Mouse (Mus musculus): ENCODE measurements around the gene Pcbp3. TPM values are rescaled to one million over a fixed set of nuclear protein-coding genes. Genes with fewer than 3 reads are reported as not detected.

The Pcbp3 gene
- polyA plus RNA-seq, 1 experiment from 2014 or later = 51.1 TPM

GRCm38 (mm10) chr10:76733677-76734068 lies 228.0 kb downstream of the Pcbp3 start:
- peak overlapping the region; percentile 32 for H3K4me2 ChIP-seq
- 0 out of 2 replicates have a peak, but pooled peaks cover 5% of the 10 kb centered on the region for H3K27me3 ChIP-seq
- ATAC-seq (ENCODE audit: low FRiP score) = no peak
- no peak overlapping the region for H3K9ac ChIP-seq
- H3K36me3 ChIP-seq (replicated peaks) = no peaks in the 10 kb centered on the region
- H3K9me3 ChIP-seq = no peaks in the 10 kb centered on the region
- no peak overlapping the region for H3K4me3 ChIP-seq (replicated peaks)
- WGBS = 45% methylated on average over 3 of the region's 3 CpGs
- H3K27ac ChIP-seq = no peak overlapping the region
- peaks cover 12% of the 10 kb centered on the region for H3K4me1 ChIP-seq

- Histone ChIP-seq H3K4me2 (peak overlapping the region; percentile 32), H3K27me3 (0 out of 2 replicates have a peak, but pooled peaks cover 5% of the 10 kb centered on the region), H3K36me3 (replicated peaks) (no peaks in the 10 kb centered on the region), H3K4me3 (replicated peaks) (no peak overlapping the region), H3K9ac (no peak overlapping the region), H3K27ac (no peak overlapping the region), H3K4me1 (peaks cover 12% of the 10 kb centered on the region), H3K9me3 (no peaks in the 10 kb centered on the region)
- peak; percentile 33; the same call in 1 of the 2 replicates for ATAC-seq (ENCODE audit: low FRiP score)
- WGBS = 13% methylated on average over 17 of the region's 17 CpGs
Measured at GRCm38 (mm10) chr10:76732881-76733676, 228.6 kb downstream of the Pcbp3 start.

- no peak overlapping the region for H3K9ac ChIP-seq
- no peak for ATAC-seq (ENCODE audit: low FRiP score)
- no peaks in the 10 kb centered on the region for H3K36me3 ChIP-seq (replicated peaks)
- 0 out of 2 replicates have a peak, but pooled peaks cover 5% of the 10 kb centered on the region for H3K27me3 ChIP-seq
- H3K27ac ChIP-seq = peak overlapping the region; percentile 25; the same call in 1 of the 2 replicates
- no peak overlapping the region for H3K4me2 ChIP-seq
- H3K4me1 ChIP-seq = peaks cover 12% of the 10 kb centered on the region
- H3K9me3 ChIP-seq = no peaks in the 10 kb centered on the region
- WGBS = 69% methylated on average over 6 of the region's 6 CpGs
- H3K4me3 ChIP-seq (replicated peaks) = no peak overlapping the region
Measured at GRCm38 (mm10) chr10:76732391-76732790, 229.3 kb downstream of the Pcbp3 start.

- no peaks in the 10 kb centered on the region for H3K9me3 ChIP-seq
- ATAC-seq (ENCODE audit: low FRiP score) = no peak
- H3K9ac ChIP-seq = no peak overlapping the region
- no peak overlapping the region for H3K4me3 ChIP-seq (replicated peaks)
- H3K4me1 ChIP-seq = peaks cover 12% of the 10 kb centered on the region
- no peak overlapping the region for H3K27ac ChIP-seq
- 77% methylated on average over 20 of the region's 20 CpGs for WGBS
- no peaks in the 10 kb centered on the region for H3K36me3 ChIP-seq (replicated peaks)
- 0 out of 2 replicates have a peak, but pooled peaks cover 5% of the 10 kb centered on the region for H3K27me3 ChIP-seq
- H3K4me2 ChIP-seq = no peak overlapping the region
Measured at GRCm38 (mm10) chr10:76731621-76732239, 230.0 kb downstream of the Pcbp3 start.

- no peak overlapping the region for H3K4me3 ChIP-seq (replicated peaks)
- no peak overlapping the region for H3K27ac ChIP-seq
- no peak for ATAC-seq (ENCODE audit: low FRiP score)
- no peaks in the 10 kb centered on the region for H3K9me3 ChIP-seq
- no peak overlapping the region for H3K9ac ChIP-seq
- peaks cover 12% of the 10 kb centered on the region for H3K4me1 ChIP-seq
- 0 out of 2 replicates have a peak, but pooled peaks cover 5% of the 10 kb centered on the region for H3K27me3 ChIP-seq
- H3K4me2 ChIP-seq = no peak overlapping the region
- WGBS = 83% methylated on average over 19 of the region's 19 CpGs
- no peaks in the 10 kb centered on the region for H3K36me3 ChIP-seq (replicated peaks)
Measured at GRCm38 (mm10) chr10:76729631-76730620, 231.8 kb downstream of the Pcbp3 start.

- Histone ChIP-seq H3K4me2 (peak overlapping the region; percentile 2; the same call in 1 of the 2 replicates), H3K27ac (no peak overlapping the region), H3K9me3 (no peaks in the 10 kb centered on the region), H3K27me3 (0 out of 2 replicates have a peak, but pooled peaks cover 5% of the 10 kb centered on the region), H3K36me3 (replicated peaks) (no peaks in the 10 kb centered on the region), H3K9ac (no peak overlapping the region), H3K4me3 (replicated peaks) (no peak overlapping the region), H3K4me1 (peaks cover 7% of the 10 kb centered on the region)
- WGBS = 14% methylated on average over 11 of the region's 11 CpGs
- no peak for ATAC-seq (ENCODE audit: low FRiP score)
Measured at GRCm38 (mm10) chr10:76728369-76728768, 233.3 kb downstream of the Pcbp3 start.

GRCm38 (mm10) chr10:76727301-76727700 lies 234.4 kb downstream of the Pcbp3 start:
- H3K27ac ChIP-seq = no peak overlapping the region
- no peak overlapping the region for H3K4me2 ChIP-seq
- H3K4me1 ChIP-seq = no peaks in the 10 kb centered on the region; the same call in 1 of the 2 replicates
- no peak overlapping the region for H3K9ac ChIP-seq
- ATAC-seq (ENCODE audit: low FRiP score) = no peak
- no peaks in the 10 kb centered on the region for H3K9me3 ChIP-seq
- WGBS = 96% methylated on average over 7 of the region's 7 CpGs
- H3K4me3 ChIP-seq (replicated peaks) = no peak overlapping the region
- no peaks in the 10 kb centered on the region for H3K36me3 ChIP-seq (replicated peaks)
- 0 out of 2 replicates have a peak, but pooled peaks cover 2% of the 10 kb centered on the region for H3K27me3 ChIP-seq

GRCm38 (mm10) chr10:76726866-76727265 lies 234.8 kb downstream of the Pcbp3 start:
- ATAC-seq (ENCODE audit: low FRiP score) = no peak
- no peaks in the 10 kb centered on the region for H3K36me3 ChIP-seq (replicated peaks)
- H3K4me2 ChIP-seq = no peak overlapping the region
- WGBS = 91% methylated on average over 4 of the region's 4 CpGs
- no peak overlapping the region for H3K27ac ChIP-seq
- no peak overlapping the region for H3K4me3 ChIP-seq (replicated peaks)
- no peaks in the 10 kb centered on the region for H3K9me3 ChIP-seq
- H3K4me1 ChIP-seq = no peaks in the 10 kb centered on the region; the same call in 1 of the 2 replicates
- H3K27me3 ChIP-seq = no peaks in the 10 kb centered on the region
- H3K9ac ChIP-seq = no peak overlapping the region

GRCm38 (mm10) chr10:76725682-76726285 lies 235.9 kb downstream of the Pcbp3 start, which contains the start of gene Col6a1:
Gene Col6a1, minus strand, starts transcription at chr10:76726168.
- Histone ChIP-seq H3K36me3 (replicated peaks) (no peaks in the 10 kb centered on the region), H3K27ac (no peak within 1 kb of the TSS), H3K9ac (no peak within 1 kb of the TSS; the same call in 1 of the 2 replicates), H3K4me3 (replicated peaks) (no peak within 1 kb of the TSS), H3K4me2 (no peak within 1 kb of the TSS), H3K4me1 (no peaks in the 10 kb centered on the region; the same call in 1 of the 2 replicates), H3K27me3 (no peaks in the 10 kb centered on the region), H3K9me3 (no peaks in the 10 kb centered on the region)
- WGBS = 32% methylated on average over 9 of the region's 9 CpGs
- ATAC-seq (ENCODE audit: low FRiP score) = no peak

- Histone ChIP-seq H3K4me3 (replicated peaks) (no peak overlapping the region), H3K36me3 (replicated peaks) (no peaks in the 10 kb centered on the region), H3K27ac (no peak overlapping the region), H3K27me3 (no peaks in the 10 kb centered on the region), H3K9ac (no peak overlapping the region), H3K4me1 (no peaks in the 10 kb centered on the region; the same call in 1 of the 2 replicates), H3K9me3 (no peaks in the 10 kb centered on the region), H3K4me2 (no peak overlapping the region)
- 84% methylated on average over 2 of the region's 2 CpGs for WGBS
- ATAC-seq (ENCODE audit: low FRiP score) = no peak
Measured at GRCm38 (mm10) chr10:76725097-76725496, 236.6 kb downstream of the Pcbp3 start.

- Histone ChIP-seq H3K4me2 (no peak overlapping the region), H3K4me3 (replicated peaks) (no peak overlapping the region)
- 64% methylated on average over 5 of the region's 5 CpGs for WGBS
Measured at GRCm38 (mm10) chr10:76724231-76724736, 237.4 kb downstream of the Pcbp3 start.

More at GRCm38 (mm10) chr10:76724231-76724736, 237.4 kb downstream of the Pcbp3 start:
- Histone ChIP-seq H3K9me3 (no peaks in the 10 kb centered on the region), H3K4me1 (no peaks in the 10 kb centered on the region; the same call in 1 of the 2 replicates), H3K27me3 (no peaks in the 10 kb centered on the region), H3K9ac (no peak overlapping the region), H3K27ac (no peak overlapping the region), H3K36me3 (replicated peaks) (no peaks in the 10 kb centered on the region)
- no peak for ATAC-seq (ENCODE audit: low FRiP score)
